Mouse (Mus musculus) NIH3T3 (cell line): ENCODE measurements around the gene Syap1.
A peak's percentile ranks its signal among the peaks of the same experiment; 100 is the strongest.

Experiments
- DNase-seq: peaks from one replicate; pipeline ENCODE4 v3.0.0-alpha.2; 2012; ENCODE audit warnings: low read depth

Gene Syap1

DNA sequence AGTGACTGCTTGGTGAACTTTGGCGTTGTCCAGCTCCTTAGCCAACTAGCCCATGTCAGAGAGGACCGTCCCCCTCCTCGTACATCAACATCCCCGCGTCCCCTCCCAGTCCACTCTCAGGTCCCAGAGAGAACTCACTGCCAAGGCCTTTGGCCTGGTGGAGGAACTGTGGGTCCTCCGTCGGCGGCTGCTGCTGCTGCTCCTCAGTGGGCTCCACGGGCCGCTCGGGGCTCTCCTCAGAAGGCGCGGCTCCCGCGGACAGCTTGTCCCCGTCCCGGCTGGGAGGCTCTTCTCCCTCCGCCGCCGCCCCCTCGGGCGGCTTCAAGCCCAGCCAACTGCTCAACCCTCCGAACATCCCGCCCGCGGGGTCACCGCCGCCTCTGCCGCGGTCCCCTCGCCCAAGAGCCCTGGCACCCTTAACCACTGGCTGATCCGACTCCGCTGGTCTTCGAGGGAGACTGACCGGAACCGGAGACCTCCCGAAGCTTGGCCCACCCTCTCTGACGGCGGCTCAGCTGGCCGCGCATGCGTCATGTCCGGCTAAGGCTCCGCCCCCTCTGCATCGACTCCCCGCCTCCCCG, at the start of gene Syap1:
TSS of gene Syap1 (minus strand) at position 517 of the 581 bp plus-strand sequence.
- DNase-seq, result peak; percentile 90

- no peak for DNase-seq
These were observed 43.2 kb upstream of the Syap1 start for GRCm38 (mm10) chrX:162931467-162931866.

- DNase-seq, result no peak
These were observed 33.4 kb upstream of the Syap1 start for GRCm38 (mm10) chrX:162921487-162922125.

DNA sequence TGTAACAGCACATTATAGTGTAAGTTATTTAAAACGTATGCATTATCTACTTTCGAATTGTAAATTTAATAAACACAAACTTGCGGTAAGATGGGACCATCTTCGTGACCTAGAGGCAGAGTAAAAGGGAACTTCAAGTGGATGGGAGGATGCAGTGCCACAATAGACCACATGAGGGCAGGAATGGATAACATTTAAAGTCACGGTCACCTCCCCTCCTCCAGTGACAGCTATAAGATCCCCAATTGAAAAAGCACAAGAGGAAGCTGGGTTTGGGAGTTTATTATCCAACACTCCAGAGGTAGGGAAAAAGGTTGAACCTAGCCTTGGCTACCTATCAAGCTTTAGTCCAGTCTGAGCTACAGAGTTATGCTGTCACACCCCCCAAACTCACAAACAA, 27.4 kb upstream of the Syap1 start:
- DNase-seq, result peak; percentile 70

GRCm38 (mm10) chrX:162913651-162914050, 25.4 kb upstream of the Syap1 start:
- no peak for DNase-seq

- DNase-seq, result no peak
These were observed 19.3 kb upstream of the Syap1 start for GRCm38 (mm10) chrX:162907554-162907953.

GRCm38 (mm10) chrX:162902040-162902734, 13.9 kb upstream of the Syap1 start:
- DNase-seq, result peak; percentile 52

- DNase-seq, result peak; percentile 86
These were observed 13.3 kb upstream of the Syap1 start for GRCm38 (mm10) chrX:162901371-162902039.

- DNase-seq, result no peak
These were observed 12.7 kb upstream of the Syap1 start, which contains the start of gene Ctps2 for GRCm38 (mm10) chrX:162900938-162901337. TSS of gene Ctps2 (plus strand) at chrX:162901238.

- peak; percentile 15 for DNase-seq
These were observed 452 bp upstream of the Syap1 start for GRCm38 (mm10) chrX:162888575-162889223.

DNA sequence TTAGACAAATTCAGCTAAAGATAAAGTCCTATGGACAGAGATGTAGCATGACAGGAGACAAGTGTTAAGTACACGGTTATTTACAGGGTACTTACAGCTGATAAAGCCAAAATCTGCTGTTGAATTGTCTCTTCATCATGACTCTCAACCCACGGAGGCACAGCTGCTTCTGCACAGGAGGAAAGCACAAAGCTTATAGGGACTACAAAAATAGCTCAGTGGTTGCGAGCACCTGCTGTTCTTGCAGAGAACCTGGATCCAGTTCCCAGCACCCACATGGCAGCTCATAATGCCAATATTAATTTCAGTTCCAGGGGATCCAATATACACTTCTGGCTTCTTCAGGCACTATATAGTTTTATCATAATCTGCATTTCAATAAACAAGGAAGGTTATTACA, 10.0 kb downstream of the Syap1 start:
- DNase-seq, result no peak

DNA sequence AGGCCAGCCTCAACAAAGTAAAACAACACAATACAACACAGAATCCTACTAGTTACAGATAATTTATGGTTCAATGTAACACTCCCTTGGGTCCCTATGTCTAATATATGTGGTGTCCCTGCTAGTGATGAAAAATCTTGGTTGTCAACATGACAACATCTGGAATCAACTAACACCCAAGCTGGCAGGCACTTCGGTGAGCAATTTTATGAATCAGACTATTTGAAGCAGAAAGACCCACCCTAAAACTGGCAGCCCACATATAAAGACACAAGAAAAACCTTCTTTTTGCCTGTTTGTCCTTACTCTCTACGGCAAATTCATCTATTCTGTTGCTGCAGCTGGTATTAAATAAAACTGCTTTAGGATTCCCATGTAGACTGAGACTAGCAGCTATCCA, 14.5 kb downstream of the Syap1 start:
- DNase-seq, result peak; percentile 68

DNA sequence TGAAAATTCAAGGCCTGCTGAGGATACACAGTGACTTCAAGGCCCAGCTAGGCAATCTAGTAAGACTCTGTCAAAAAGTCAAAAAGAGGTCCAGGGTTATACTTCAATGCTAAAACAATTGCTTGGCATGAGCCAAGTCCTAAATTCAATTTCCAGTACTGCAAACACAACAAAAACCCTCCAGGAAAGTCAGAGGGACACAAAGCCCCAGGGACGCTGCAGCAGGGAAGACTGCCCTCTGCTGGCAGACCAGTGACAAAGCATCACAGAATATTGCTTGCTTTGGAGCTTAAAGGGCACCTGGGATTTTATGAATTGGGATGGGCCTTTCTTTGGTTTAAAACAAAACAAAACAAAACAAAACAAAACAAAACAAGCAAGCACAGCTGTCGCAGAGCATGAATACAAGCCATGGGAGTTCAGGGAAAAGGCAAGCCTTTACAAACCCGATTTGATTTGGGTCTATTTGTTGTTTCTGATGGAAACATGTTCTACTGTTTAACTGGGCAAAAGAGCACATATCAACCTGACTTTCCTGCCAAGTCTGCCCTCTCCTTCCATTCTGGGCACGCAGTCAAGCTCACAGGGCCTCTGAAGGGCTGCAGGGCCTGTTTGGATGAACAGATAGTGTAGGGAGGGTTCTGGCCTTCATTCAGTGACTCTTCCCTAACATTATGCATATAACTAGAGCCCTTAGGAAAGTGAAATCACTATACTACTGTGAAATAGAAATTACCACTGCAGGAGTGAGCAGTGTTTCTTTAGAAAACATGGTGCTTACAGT, 16.3 kb downstream of the Syap1 start:
- peak; percentile 56 for DNase-seq

DNA sequence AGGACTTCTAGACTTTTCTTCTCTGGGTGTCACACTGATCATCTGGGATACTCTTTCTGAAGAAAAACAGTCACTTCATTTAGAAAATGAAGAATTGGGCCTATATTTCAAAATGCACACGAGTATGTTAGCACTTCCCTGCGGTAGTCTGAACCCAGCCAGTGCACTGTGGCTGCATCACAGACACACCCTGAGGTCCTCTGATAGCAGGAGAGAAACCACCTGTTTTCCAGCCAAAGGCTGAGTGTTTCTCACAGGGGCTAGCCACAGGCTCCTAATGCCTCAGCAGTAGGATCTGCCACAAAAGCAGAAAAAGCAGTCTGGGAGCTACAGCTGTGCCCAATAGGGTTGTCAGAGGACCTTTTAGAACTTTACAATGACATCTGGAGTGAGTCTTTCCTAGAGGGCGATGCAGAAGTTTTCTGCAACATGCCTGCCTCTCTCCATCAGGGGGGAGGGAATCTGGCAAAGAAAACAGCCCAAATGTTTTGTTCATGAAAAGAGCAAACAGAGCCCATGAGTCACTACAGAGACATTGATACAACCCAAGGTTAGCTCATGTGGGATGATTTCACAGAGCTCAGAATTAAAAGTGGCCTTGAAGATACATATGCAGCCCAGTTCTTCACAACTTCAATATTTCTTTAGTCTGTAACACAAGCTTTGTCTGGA, 19.8 kb downstream of the Syap1 start:
- DNase-seq, result peak; percentile 72

GRCm38 (mm10) chrX:162848682-162849081, 39.6 kb downstream of the Syap1 start:
- DNase-seq, result no peak

- DNase-seq, result no peak
These were observed 42.7 kb downstream of the Syap1 start for GRCm38 (mm10) chrX:162845531-162845930.

DNA sequence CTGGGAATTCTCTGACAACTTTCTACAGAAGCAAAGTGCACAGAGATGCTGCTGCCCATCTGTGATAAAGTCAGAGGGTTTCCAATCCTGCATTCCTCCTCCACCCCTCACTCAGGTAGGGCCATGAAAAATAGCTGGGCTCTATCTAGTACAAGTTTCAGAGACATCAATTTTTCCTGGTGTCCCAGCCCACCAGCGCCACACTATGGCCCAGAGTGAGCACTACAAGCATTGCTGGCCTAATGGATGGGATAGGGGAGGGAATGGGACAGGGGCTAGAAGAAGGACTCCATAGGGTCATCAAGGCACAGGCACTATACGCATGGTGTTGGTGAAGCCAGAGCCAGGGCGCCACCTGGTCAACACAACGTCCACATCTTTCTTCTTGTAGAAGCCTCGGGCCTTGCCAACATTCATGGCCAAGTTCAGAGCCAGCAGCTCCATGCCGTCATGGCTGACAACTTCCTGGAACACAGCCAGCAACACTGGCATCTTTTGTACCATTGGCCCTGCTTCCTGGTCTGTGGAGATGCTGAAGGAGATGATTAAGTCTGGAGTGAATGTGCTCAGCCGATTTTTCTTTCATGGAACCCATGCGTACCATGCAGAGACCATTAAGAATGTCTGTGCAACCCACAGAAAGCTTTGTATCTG, 43.7 kb downstream of the Syap1 start:
- DNase-seq, result no peak

- no peak for DNase-seq
These were observed 56.1 kb downstream of the Syap1 start for GRCm38 (mm10) chrX:162832101-162832500.

DNA sequence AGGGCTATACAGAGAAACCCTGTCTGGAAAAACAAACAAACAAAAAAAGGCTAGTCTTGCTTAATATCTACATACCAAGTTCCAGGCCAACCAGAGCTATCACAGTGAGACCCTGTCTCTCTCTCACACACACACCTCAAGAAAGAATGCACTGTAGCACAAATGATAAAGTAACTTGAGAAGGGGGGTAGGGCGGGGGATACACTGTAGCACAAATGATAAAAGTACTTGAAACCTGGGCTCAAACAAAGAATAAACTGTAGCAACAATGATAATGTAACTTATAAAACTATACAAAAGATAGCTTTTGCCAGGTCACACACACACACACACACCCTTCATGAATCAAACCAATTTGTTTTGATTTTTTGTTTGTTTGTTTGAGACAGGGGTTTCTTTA, 56.7 kb downstream of the Syap1 start:
- no peak for DNase-seq

DNA sequence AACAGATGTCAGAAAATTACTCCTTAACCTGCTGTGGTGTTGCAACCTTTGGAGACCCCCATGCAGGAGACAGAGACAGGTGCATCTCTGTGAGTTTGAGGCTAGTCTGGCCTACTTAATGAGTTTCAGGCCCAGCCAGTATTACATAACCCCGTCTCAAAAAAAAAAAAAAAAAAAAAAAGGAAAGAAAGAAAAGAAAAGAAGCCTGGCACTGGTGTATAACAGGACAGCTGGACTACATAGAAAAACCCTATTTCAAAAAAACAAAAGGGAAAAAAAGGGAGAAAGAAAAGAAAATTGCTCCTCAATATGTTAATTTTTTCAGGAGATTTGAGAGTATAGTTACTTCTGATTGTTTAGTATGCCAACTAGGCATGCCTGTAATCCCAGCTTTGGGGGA, 57.2 kb downstream of the Syap1 start:
- no peak for DNase-seq
